Mouse (Mus musculus) gastrocnemius, adult 18-20 months (tissue): ENCODE results near the gene Cbfa2t3. TPM values are rescaled to one million over a fixed set of nuclear protein-coding genes. Genes with fewer than 3 reads are reported as not detected.
A peak's percentile ranks its signal among the peaks of the same experiment; 100 is the strongest.

ENCODE experiments used
- DNase-seq: peaks from one replicate; pipeline ENCODE4 v3.0.0; 2021; ENCODE audit warnings: low spot score
- total RNA-seq, 2 experiments: library from RNA; stranded (reverse); gene quantifications; 2 replicates each; pipeline ENCODE4 v1.2.3; 2021

The Cbfa2t3 gene
- total RNA-seq, 2 experiments from 2014 or later: 16.1 to 25.9 TPM

DNA sequence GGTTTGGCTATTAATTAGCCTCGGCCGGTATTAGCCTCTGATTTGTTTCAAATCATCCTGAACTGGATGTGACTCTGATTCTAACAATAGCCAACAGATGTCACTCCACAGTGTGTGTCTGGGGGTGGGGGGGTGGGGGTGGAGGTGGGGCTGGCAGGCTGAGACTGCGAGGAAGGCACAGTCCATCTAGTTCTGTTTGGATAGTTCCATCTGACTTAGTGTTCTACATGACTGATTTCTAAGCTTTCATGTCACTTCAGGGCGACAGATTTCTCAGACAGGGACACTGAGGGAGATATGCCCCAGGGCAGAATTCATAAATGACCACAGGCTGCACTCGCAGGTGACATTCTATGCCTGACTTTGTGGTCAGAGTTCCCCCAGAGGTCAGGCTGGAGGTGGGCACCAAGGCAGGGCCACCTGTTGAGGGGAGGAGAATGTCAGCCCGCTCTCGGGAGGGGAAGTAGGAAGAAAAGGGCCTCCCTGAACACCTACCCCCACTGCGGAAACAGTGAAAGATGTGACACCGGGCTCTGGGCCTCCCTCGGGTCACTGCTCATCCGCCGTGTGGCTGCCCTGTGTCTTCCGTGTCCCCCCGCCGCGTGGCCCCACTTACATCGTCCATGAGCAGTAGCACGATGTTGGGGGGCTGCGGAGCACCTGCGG lies 88.2 kb downstream of the Cbfa2t3 start:
- DNase-seq: no peak

DNA sequence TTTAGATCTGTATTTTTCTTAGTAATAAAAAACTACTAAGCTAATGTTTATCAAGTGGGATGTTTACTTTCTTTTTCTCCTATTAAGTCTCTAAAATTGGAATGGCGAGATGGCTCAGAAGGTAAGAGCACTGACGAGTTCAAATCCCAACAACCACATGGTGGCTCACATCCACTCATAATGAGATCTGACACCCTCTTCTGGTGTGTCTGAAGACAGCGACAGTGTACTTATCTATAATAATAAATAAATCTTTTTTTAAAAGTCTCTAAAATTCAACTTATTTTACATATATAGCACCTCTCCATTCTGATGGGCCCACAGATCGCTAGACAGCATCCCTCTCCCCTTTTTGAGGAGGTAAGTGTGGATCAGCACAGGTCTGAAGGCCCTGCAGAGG lies 88.7 kb downstream of the Cbfa2t3 start:
- no peak for DNase-seq

- no peak for DNase-seq
Observed at GRCm38 (mm10) chr8:122606810-122607209, 92.1 kb downstream of the Cbfa2t3 start.

GRCm38 (mm10) chr8:122605367-122605766 lies 93.5 kb downstream of the Cbfa2t3 start:
- no peak for DNase-seq

- DNase-seq: no peak
Observed at GRCm38 (mm10) chr8:122604640-122605039, 94.3 kb downstream of the Cbfa2t3 start.

- DNase-seq: no peak
Observed at GRCm38 (mm10) chr8:122600666-122601065, 98.2 kb downstream of the Cbfa2t3 start.

GRCm38 (mm10) chr8:122596031-122596430 lies 102.9 kb downstream of the Cbfa2t3 start:
- DNase-seq: no peak

DNA sequence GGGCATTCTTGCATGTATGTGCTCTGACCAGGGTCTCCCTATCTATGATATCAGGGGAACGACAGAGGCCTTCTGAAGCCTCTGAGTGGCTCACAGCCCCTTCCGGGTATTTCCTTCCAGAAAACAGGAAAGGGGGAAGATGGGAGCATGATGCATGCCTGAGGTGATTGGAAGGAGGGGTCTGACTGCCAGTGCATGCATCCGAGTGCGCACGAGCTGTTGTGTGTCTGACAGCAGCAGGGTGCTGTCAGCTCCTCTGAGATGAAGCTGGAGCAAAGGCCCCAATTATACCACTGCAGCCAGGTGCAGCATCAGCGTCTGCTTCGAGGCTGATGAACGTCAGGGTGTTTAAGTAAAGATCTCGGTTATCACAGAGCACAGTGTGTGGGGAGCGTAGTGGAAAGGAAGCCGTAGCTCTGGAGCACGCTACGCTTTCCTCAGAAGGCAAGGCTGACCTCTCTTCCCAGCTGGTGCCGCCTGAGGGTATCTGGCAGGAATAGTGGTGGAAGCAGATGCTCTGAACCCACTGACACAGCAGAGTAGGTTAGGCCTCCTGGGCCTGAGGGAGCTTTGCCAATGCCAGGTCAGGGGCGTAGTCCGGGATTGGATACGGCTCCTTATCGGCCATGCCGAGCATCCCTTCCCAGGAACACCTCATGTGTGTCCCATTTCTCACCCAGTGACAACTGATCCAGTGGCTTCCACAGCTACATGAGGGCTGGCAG lies 105.0 kb downstream of the Cbfa2t3 start:
- no peak for DNase-seq

DNA sequence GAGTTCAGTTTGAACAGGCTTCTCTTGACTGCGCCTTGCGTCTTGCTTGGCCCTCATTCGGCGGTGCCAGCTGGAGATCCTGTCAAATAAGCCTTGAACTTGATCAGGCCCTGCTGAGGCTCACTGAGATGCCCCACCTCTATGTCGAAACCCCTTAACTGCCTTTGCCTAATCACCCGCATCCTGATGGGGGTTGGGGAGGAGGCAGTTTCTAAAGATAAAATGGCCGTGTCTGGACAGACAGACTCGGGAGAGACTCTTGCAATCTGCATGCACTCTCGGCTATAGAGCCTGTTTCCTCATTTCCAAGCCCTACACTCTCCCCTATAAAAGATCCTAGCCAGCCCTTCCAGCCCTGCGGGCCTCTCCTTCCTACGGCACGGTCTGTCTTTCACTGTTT lies 105.7 kb downstream of the Cbfa2t3 start:
- DNase-seq: no peak

DNA sequence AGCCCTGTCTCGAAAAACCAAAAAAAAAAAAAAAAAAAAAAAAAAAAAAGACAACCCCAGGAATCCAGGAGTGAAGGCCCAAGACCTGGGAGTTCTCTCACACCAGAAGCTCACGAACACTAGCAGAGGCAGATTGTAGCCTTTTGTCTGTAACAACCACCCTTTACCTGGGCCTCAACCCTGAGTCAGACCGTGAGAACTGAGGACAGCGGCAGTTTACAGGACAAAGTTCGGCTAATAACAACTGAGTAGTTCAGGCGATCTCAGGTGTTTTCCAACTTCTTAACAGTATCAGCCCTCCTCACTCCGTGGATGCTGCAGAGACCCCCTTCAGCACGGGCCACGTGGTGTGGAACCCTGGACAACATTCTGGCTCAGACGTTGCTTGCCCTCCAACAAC lies 112.2 kb downstream of the Cbfa2t3 start:
- no peak for DNase-seq

- no peak for DNase-seq
Observed at GRCm38 (mm10) chr8:122586171-122586570, 112.7 kb downstream of the Cbfa2t3 start.

GRCm38 (mm10) chr8:122585411-122585891 lies 113.5 kb downstream of the Cbfa2t3 start:
- no peak for DNase-seq

GRCm38 (mm10) chr8:122584981-122585380 lies 113.9 kb downstream of the Cbfa2t3 start:
- no peak for DNase-seq

GRCm38 (mm10) chr8:122580926-122581325 lies 118.0 kb downstream of the Cbfa2t3 start:
- DNase-seq: no peak

- DNase-seq: no peak
Observed at GRCm38 (mm10) chr8:122579196-122579595, 119.7 kb downstream of the Cbfa2t3 start.

DNA sequence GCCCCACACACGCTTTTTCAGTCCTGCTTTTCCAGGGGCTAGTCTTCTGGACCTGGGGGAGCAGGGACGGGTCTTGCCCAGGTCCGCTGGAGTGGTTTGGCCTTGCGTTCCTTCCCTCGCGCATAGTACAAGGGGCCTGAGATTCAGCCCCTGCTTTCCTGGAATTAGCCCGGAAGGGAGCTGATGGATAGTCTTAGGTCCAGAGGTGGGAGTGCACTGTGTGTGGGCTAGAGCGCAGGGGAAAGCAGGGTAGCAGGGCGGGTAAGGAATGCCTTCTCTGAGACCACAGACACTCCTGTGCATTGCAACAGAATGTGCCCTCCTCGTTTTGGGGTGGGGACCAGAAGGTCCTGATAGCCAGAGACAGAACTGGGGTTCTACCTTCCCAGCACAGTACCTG lies 121.8 kb downstream of the Cbfa2t3 start:
- no peak for DNase-seq

- peak; percentile 96 for DNase-seq
Observed at GRCm38 (mm10) chr8:122576648-122577022, 122.3 kb downstream of the Cbfa2t3 start, which contains the start of gene Aprt. Aprt (minus strand) TSS chr8:122576909.

DNA sequence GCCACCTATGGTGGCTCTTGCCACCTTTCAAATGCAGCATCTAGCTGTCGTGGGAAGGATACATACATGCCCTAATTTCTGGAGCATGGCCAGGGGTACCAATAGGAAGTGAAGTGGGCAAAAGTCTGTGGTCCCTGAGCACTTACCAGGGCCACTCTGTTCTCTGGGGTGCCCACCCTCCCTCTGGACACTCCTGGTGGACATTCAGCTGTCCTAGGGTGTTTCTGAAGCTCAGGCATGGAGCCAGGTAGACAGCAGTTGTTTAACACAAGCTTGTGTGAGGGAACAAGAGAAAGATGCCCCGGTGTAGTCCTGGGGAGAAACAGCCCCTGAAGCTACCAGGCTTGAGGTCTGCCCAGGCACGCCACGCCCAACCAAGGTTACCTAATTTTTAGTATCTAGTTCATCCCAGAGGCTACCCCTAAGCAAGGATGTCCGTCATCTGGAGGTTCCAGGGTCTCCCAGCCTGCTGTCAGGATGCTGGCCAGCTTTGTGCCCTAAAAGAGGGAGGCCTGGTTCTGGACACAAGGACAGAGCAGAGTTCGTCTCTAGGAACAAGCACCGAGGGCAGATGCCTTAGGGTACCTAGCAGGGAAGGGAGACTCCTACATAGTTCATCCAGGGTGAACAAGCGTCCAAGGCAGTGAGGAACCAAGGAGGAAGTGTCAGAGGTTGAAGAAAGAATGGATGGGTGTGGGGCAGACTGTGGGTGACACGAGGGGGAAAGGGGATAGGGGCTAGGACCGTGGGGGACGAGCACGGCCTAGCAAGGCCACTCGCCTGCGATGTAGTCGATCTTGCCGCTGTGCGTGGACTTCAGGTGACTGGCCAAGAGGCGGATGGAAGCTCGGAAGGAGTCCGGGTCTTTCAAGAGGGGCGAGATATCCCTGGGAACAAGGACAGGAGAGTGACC lies 122.9 kb downstream of the Cbfa2t3 start:
- DNase-seq: no peak

DNA sequence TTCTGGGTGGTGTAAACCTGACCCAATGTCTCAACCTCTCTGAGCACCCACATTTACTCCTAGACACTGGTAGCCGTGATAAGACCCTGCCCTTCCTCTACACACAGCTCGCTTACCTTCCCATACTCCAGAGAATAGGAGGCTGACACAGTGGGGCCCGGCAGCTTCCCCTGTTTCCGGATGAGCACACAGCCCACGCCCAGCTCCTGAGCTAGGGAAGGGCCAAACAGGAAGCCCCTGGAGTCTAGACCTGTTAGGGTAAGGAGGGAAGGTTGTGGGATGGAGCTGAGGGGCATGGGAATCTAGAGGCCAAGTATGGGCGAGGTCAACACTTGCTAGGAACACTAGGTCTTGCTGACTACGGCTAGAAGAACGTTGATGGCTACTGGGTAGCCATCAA lies 123.6 kb downstream of the Cbfa2t3 start:
- DNase-seq: no peak
